Mouse (Mus musculus) kidney, embryonic 16.5 days (tissue): ENCODE measurements around the gene H60b. TPM values are rescaled to one million over a fixed set of nuclear protein-coding genes. Genes with fewer than 3 reads are reported as not detected.
A peak's percentile ranks its signal among the peaks of the same experiment; 100 is the strongest.
"Not testable (repeated sequence)": the region's sequence is repeated elsewhere in the genome, so short reads cannot be mapped to it uniquely, and the experiment has no call there.

Experiments
- ATAC-seq: fragments of 200-750 bp; cut with Nextera tagmentation; 2 replicates; pipeline ENCODE4 v1.8.0; 2017; ENCODE audit warnings: moderate TSS enrichment; ENCODE audit not compliant: low FRiP score, low TSS enrichment
- H3K27ac ChIP-seq: fragments of 300-500 bp; sonication (generic); 2 replicates; pipeline ENCODE4 v1.5.1; 2014; ENCODE audit warnings: low read length
- H3K27me3 ChIP-seq: fragments of 300-500 bp; sonication (generic); 2 replicates; pipeline ENCODE4 v1.6.1; 2014; ENCODE audit warnings: low read length, control low read depth, mixed read lengths; ENCODE audit not compliant: insufficient read depth
- H3K36me3 ChIP-seq: fragments of 300-500 bp; sonication (generic); 2 replicates; pipeline ENCODE4 v1.6.1; 2014; ENCODE audit warnings: low read length, control low read depth, mixed read lengths; ENCODE audit not compliant: insufficient read depth
- H3K4me1 ChIP-seq: fragments of 300-500 bp; sonication (generic); 2 replicates; pipeline ENCODE4 v1.6.1; 2014; ENCODE audit warnings: low read length, control low read depth, mixed read lengths; ENCODE audit not compliant: insufficient read depth
- H3K4me2 ChIP-seq: fragments of 300-500 bp; sonication (generic); replicated peaks from 2 replicates; pipeline ENCODE4 v1.6.1; 2014; ENCODE audit warnings: low read depth, low read length
- H3K4me3 ChIP-seq: fragments of 300-500 bp; sonication (generic); 2 replicates; pipeline ENCODE4 v1.5.1; 2014; ENCODE audit warnings: mild to moderate bottlenecking, low read length
- H3K9ac ChIP-seq: fragments of 300-500 bp; sonication (generic); replicated peaks from 2 replicates; pipeline ENCODE4 v1.6.1; 2014; ENCODE audit warnings: low read length
- H3K9me3 ChIP-seq: fragments of 300-500 bp; sonication (generic); 2 replicates; pipeline ENCODE4 v1.6.1; 2016; ENCODE audit warnings: low read length, control low read depth
- whole genome bisulfite sequencing: fragments of 180-500 bp; shearing (Covaris S2); extraction: QIAGEN DNeasy Blood & Tissue Kit; methylation state at CpG from one replicate; pipeline ENCODE4 v1.1.7; 2014; 5-methylcytosine and 5-hydroxymethylcytosine counted together
- polyA plus RNA-seq: library from polyadenylated mRNA; unstranded; fragments of >200 nt; fragmentation: Nextera tagmentation; extraction: Ambion mirVana; gene quantifications from 2 replicates; pipeline ENCODE4 v1.2.1, GENCODE M21; 2015

Gene H60b
- polyA plus RNA-seq, 1 experiment from 2014 or later: 1.5 TPM

DNA sequence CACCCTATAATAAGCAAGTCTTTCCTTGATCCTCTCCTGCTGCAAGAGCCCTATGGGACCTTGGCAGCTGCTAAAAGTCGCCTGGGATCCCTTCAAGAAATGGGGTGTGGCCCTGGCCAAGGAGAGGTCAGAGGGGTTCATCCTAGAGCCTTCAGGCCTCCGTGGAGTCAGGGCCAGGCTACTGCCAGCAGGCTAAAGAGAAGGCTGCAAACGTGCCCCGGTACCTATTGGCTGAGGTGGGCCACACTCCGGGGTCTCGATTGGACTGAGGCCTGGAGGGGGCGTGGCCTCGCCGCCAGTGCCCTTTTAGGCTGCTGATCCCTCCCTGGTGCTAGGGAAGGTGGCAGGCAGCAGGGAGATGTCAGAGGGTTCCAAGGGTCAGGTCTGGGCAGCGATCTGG lies 32.6 kb downstream of the H60b start:
- not testable (repeated sequence) for H3K4me1 ChIP-seq, H3K9ac ChIP-seq, H3K9me3 ChIP-seq, H3K36me3 ChIP-seq, H3K4me2 ChIP-seq, H3K27ac ChIP-seq, H3K27me3 ChIP-seq, H3K4me3 ChIP-seq
- WGBS: 5% methylated on average over 6 of the region's 10 CpGs
- peak; percentile 55; the same call in 1 of the 2 replicates for ATAC-seq

DNA sequence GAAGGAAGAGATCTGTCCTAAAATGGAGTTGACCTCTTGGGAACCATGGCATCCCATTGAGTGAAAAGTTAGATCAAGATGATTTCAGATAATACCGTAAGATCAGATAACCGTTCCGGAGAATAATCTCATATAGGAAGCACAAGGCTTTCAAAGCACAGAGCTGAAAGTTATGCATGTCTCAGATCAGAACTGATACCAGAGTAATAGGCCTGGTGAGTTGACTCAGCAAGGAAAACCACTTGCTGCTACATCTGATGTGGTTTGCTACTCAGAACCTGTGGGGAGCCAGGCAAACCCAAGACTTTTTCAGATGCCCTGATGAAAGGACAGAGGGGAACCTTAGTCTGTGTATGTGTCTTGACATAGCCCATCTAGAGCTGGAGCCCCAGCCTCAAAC lies 43.0 kb downstream of the H60b start:
- H3K4me3 ChIP-seq, H3K9me3 ChIP-seq, H3K27me3 ChIP-seq, H3K27ac ChIP-seq, H3K4me2 ChIP-seq, H3K4me1 ChIP-seq, ATAC-seq, H3K9ac ChIP-seq, H3K36me3 ChIP-seq: not testable (repeated sequence)
- WGBS: no CpG with 5 or more reads among the region's 3 CpGs

DNA sequence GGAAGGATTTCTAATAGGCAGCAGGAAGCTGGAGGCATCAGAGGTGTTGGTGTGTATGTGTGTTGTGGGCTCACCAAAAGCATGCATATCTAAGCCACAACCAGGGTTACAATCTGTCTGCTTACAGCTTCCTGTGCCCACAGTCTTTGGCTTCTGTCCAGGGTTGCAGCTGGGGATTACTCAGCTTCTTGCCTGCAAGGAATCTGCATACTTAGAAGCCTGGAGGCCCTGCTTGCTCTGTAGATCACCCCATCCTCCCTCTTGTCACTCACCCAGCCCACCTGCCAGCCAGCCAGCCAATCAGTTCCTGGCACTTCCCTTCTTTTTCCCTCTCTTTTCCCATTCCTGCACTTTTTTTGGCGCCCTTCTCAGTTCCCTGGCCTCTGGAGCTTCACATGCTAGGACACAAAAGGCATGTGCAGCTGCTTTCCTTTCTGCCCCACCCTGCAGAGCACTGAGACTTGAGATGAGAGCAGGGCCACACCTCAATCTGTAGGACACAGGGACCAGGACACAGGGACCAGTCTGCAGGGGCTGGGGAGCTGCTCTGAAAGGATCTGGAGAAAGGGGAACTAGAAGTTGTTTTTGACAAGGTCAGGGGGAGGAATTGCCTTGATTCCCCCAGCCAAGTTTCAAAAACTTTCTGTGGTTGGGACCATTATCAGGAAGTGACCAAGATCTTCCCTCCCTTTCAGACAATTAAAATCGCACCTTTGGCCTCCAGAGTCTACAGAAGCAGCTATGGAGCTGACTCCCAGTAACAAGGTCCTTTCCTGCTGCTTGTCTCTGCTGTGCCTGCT lies 44.6 kb downstream of the H60b start:
- not testable (repeated sequence) for H3K9ac ChIP-seq, H3K27ac ChIP-seq, H3K4me3 ChIP-seq, H3K9me3 ChIP-seq, H3K4me2 ChIP-seq, H3K27me3 ChIP-seq, H3K4me1 ChIP-seq, H3K36me3 ChIP-seq
- WGBS: no CpG with 5 or more reads among the region's 2 CpGs
- ATAC-seq: 0 out of 2 replicates have a peak, but pooled peaks have one; percentile 42

DNA sequence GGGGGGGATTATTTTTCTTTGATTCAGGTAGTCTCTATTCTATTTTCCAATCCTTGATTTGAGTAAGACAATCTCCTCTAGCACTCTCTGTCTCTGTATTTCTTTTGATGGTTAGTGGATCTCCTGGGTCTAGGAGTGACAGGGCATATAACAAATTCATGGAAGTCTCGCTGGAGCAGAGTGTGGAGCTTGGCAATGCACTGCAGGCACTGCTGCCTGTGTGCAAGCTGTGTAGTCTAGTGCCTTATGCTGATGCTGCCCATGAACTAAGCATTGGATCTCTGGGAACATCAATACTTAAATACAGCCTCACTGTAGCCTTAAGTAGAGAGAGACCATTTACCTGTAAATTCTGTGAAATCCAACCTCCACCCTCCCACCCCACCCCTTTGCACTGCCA lies 48.1 kb downstream of the H60b start:
- not testable (repeated sequence) for H3K9me3 ChIP-seq, H3K4me2 ChIP-seq, H3K36me3 ChIP-seq, H3K4me1 ChIP-seq, H3K27me3 ChIP-seq, H3K4me3 ChIP-seq, ATAC-seq, H3K27ac ChIP-seq, H3K9ac ChIP-seq
- WGBS: 50% methylated on average over 1 of the region's 1 CpGs

DNA sequence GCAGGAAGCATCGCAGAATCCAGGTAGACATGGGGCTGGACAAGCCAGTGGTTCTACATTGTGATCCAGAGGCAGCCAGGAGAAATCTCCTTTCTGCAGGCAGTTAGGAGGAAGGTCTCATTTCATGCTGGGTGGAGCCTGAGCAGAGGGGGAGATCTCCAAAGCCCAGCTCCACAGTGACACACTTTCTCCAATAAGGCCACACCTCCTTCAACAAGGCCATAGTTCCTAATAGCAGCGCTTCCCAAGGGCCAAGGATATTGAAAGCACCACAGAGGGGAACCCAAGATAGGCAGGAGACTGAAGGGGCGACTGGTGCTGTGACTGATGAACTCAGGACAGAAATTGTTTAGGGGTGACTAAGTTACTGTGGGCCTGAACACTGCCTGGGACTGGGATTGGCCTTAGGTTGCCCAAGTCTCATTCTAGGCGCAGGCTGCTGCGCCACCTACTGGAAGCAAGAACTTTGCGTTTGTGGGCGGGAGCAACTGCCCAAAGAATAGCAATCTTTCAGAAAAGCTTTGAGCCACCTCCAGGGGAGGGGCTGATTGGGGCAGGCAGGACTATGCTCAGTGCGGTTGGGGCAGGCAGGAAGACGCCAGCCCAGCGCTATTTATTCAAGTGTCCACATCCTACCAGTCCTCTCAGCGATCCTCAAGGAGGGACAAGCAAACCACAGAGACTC lies 53.8 kb downstream of the H60b start:
- WGBS: 7% methylated on average over 8 of the region's 11 CpGs
- peak; percentile 86 for ATAC-seq
- not testable (repeated sequence) for H3K9ac ChIP-seq, H3K36me3 ChIP-seq, H3K27ac ChIP-seq, H3K4me3 ChIP-seq, H3K4me2 ChIP-seq, H3K4me1 ChIP-seq, H3K9me3 ChIP-seq, H3K27me3 ChIP-seq

DNA sequence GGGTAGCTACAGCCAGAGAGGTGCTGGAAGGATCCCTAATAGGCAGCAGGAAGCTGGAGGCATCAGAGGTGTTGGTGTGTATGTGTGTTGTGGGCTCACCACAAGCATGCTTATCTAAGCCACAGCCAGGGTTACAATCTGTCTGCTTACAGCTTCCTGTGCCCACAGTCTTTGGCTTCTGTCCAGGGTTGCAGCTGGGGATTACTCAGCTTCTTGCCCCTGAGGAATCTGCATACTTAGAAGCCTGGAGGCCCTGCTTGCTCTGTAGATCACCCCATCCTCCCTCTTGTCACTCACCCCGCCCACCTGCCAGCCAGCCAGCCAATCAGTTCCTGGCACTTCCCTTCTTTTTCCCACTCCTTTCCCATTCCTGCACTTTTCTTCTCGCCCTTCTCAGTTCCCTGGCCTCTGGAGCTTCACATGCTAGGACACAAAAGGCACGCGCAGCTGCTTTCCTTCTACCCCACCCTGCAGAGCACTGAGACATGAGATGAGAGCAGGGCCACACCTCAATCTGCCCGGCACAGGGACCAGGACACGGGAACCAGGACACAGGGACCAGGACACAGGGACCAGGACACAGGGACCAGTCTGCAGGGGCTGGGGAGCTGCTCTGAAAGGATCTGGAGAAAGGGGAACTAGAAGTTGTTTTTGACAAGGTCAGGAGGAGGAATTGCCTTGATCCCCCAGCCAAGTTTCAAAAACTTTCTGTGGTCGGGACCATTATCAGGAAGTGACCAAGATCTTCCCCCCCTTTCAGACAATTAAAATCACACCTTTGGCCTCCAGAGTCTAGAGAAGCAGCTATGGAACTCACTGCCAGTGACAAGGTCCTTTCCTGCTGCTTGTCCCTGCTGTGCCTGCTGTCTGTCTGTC lies 65.3 kb downstream of the H60b start:
- peak; percentile 95 for ATAC-seq
- not testable (repeated sequence) for H3K9me3 ChIP-seq, H3K27me3 ChIP-seq, H3K4me3 ChIP-seq, H3K4me1 ChIP-seq, H3K9ac ChIP-seq, H3K36me3 ChIP-seq, H3K4me2 ChIP-seq, H3K27ac ChIP-seq
- no CpG with 5 or more reads among the region's 7 CpGs for WGBS

DNA sequence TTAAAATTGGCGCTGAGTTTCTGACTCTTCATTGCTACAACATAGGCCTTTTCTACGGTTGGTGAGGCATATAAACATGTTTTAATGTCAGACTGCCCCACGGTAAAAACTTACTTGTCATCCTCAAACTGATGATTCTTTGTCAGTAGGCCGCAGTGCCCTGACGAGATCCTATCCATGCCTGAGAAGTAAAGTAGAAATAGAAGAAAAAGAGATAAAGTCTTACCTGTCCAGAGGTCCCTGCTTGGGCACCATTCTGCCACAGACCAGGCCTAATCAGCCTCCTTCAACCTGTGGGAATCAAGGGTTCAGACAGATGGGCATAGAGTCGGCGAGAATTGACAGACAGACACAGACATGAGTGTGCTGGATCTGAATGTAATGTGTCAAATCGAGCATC lies 106.7 kb downstream of the H60b start:
- no peaks in the 10 kb centered on the region for H3K36me3 ChIP-seq
- no peaks in the 10 kb centered on the region for H3K4me1 ChIP-seq
- no peak overlapping the region for H3K9ac ChIP-seq
- H3K27ac ChIP-seq: no peak overlapping the region
- H3K9me3 ChIP-seq: 0 out of 2 replicates have a peak, but pooled peaks cover 10% of the 10 kb centered on the region
- no peak overlapping the region for H3K4me3 ChIP-seq
- no peaks in the 10 kb centered on the region for H3K27me3 ChIP-seq
- no peak for ATAC-seq
- no peak overlapping the region for H3K4me2 ChIP-seq
- 92% methylated on average over 8 of the region's 8 CpGs for WGBS

DNA sequence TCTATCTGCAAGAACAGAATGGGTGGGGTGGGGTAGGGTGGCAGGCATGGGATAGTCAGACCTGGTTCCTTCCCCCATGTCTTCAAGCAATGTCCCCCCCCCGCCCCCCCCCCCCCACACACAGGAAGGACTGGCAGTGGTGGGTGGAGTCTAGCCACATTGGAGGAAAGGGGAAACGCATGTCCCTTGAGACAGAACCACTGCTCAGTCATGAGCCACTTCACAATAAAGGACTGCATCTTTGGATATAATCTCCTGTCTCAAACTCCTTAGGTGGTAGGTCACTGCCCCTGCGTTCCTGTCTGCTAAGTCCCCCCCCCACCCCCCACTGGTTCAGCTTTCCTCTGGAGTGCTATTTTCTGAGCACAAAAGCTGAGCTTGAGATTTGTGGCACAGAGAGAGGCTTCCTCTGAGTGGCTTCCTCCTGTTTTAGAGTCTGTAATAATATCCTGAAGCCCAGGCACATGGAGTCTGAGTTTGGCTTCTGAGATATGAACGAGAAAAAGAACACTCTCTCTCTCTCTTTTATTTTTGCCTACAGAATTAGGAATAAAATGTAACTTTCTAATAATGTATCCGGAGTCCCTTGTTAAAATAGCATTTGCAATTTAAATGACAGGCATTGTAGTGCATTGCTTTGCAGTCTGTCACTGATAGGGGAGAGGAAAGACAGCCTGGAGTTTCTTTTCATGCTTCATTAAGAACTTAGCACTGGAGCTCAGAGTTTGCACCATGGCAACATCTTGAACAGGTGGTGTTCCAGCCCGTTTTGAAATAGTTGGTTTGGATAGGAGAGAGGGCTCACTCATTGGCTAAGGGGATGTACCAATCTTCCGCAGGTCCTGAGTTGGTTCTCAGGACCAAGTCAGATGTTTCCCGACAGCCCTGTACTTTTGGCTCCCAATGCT lies 112.7 kb downstream of the H60b start:
- 34% methylated on average over 8 of the region's 8 CpGs for WGBS
- H3K9me3 ChIP-seq, ATAC-seq, H3K4me2 ChIP-seq, H3K9ac ChIP-seq, H3K27ac ChIP-seq, H3K4me3 ChIP-seq, H3K27me3 ChIP-seq, H3K4me1 ChIP-seq, H3K36me3 ChIP-seq: not testable (repeated sequence)
